Mouse (Mus musculus) megakaryocyte, embryonic 14.5 days (primary cell): ENCODE data around the gene Lamc3.

ENCODE experiments used
- FLI1 ChIP-seq: IDR thresholded peaks from 2 replicates; pipeline ENCODE4 v1.6.1; 2012; ENCODE audit warnings: low read length, inconsistent platforms, mixed read lengths
- GATA1 ChIP-seq: IDR thresholded peaks from 3 replicates; pipeline ENCODE4 v1.6.1; 2012; ENCODE audit warnings: mixed read lengths, low read length, inconsistent platforms, borderline replicate concordance

DNA sequence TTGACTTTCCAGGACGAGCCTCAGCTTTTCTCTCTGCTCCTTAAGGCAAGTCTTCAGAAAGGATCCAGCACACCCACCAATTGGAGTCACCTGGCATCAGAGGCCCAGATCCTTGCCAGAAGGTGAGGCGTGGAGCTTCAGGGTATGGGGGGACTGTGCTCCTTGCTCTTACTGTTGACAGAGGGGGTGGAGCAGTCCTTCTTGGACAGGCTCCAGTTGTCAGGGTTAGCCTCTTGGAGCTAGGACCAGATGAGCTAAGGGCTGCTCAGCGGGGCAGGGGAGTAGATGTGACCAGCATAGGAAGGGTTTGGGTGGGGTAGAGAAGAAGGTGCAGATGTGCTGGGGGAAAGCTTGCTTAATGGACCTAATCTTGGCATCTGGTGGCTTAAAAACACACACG, 38.8 kb downstream of the Lamc3 start:
- TF ChIP-seq GATA1 = no peak
- TF ChIP-seq FLI1 = no peak
